Mouse (Mus musculus): Measurements from ENCODE around the gene Gm45062. TPM values are rescaled to one million over a fixed set of nuclear protein-coding genes. Genes with fewer than 3 reads are reported as not detected.
A peak's percentile ranks its signal among the peaks of the same experiment; 100 is the strongest.

The Gm45062 gene
- total RNA-seq, 2 experiments from 2014 or later, result 6.2 to 21.0 TPM

- ATAC-seq (replicated peaks; ENCODE audit: low FRiP score, poor library complexity, severe bottlenecking), result no peak
These were observed 206.1 kb downstream of the Gm45062 start for GRCm38 (mm10) chr6:8465388-8465787.

GRCm38 (mm10) chr6:8465985-8466384 is 206.7 kb downstream of the Gm45062 start:
- ATAC-seq (replicated peaks; ENCODE audit: low FRiP score, poor library complexity, severe bottlenecking), result no peak

GRCm38 (mm10) chr6:8467667-8468337 is 208.6 kb downstream of the Gm45062 start:
- no peak for ATAC-seq (replicated peaks; ENCODE audit: low FRiP score, poor library complexity, severe bottlenecking)

- ATAC-seq (replicated peaks; ENCODE audit: low FRiP score, poor library complexity, severe bottlenecking), result no peak
These were observed 210.7 kb downstream of the Gm45062 start for GRCm38 (mm10) chr6:8469918-8470317.

- no peak for ATAC-seq (replicated peaks; ENCODE audit: low FRiP score, poor library complexity, severe bottlenecking)
These were observed 212.9 kb downstream of the Gm45062 start for GRCm38 (mm10) chr6:8472125-8472524.

GRCm38 (mm10) chr6:8472915-8473314 is 213.7 kb downstream of the Gm45062 start:
- 0 out of 2 replicates have a peak, but pooled peaks have one; percentile 36 for ATAC-seq (replicated peaks; ENCODE audit: low FRiP score, poor library complexity, severe bottlenecking)

GRCm38 (mm10) chr6:8473498-8473897 is 214.2 kb downstream of the Gm45062 start:
- ATAC-seq (replicated peaks; ENCODE audit: low FRiP score, poor library complexity, severe bottlenecking), result no peak

GRCm38 (mm10) chr6:8474316-8474715 is 215.1 kb downstream of the Gm45062 start:
- ATAC-seq (replicated peaks; ENCODE audit: low FRiP score, poor library complexity, severe bottlenecking), result no peak

- ATAC-seq (replicated peaks; ENCODE audit: low FRiP score, poor library complexity, severe bottlenecking), result no peak
These were observed 215.6 kb downstream of the Gm45062 start for GRCm38 (mm10) chr6:8474820-8475219.

GRCm38 (mm10) chr6:8479176-8479575 is 219.9 kb downstream of the Gm45062 start:
- no peak for ATAC-seq (replicated peaks; ENCODE audit: low FRiP score, poor library complexity, severe bottlenecking)

- ATAC-seq (replicated peaks; ENCODE audit: low FRiP score, poor library complexity, severe bottlenecking), result peak; percentile 55
These were observed 225.4 kb downstream of the Gm45062 start for GRCm38 (mm10) chr6:8484437-8485275.

- no peak for ATAC-seq (replicated peaks; ENCODE audit: low FRiP score, poor library complexity, severe bottlenecking)
These were observed 226.3 kb downstream of the Gm45062 start for GRCm38 (mm10) chr6:8485414-8486175.

- ATAC-seq (replicated peaks; ENCODE audit: low FRiP score, poor library complexity, severe bottlenecking), result no peak
These were observed 227.3 kb downstream of the Gm45062 start for GRCm38 (mm10) chr6:8486391-8487043.

GRCm38 (mm10) chr6:8487044-8487853 is 228.0 kb downstream of the Gm45062 start:
- peak; percentile 81 for ATAC-seq (replicated peaks; ENCODE audit: low FRiP score, poor library complexity, severe bottlenecking)

- ATAC-seq (replicated peaks; ENCODE audit: low FRiP score, poor library complexity, severe bottlenecking), result no peak
These were observed 229.0 kb downstream of the Gm45062 start for GRCm38 (mm10) chr6:8488249-8488648.

GRCm38 (mm10) chr6:8489266-8489665 is 230.0 kb downstream of the Gm45062 start:
- no peak for ATAC-seq (replicated peaks; ENCODE audit: low FRiP score, poor library complexity, severe bottlenecking)

- no peak for ATAC-seq (replicated peaks; ENCODE audit: low FRiP score, poor library complexity, severe bottlenecking)
These were observed 230.8 kb downstream of the Gm45062 start for GRCm38 (mm10) chr6:8489938-8490585.

- ATAC-seq (replicated peaks; ENCODE audit: low FRiP score, poor library complexity, severe bottlenecking), result no peak
These were observed 233.0 kb downstream of the Gm45062 start for GRCm38 (mm10) chr6:8492248-8492647.

All from erythroid progenitor cell, adult 5-6 weeks (primary cell).